Mouse (Mus musculus): ENCODE measurements at regions not wholly inside any gene's neighbourhood (a gene's known extent, or its start where the extent isn't known, plus 50 kb on each side); places are given as distances from the start of the nearest gene placed in this dataset.

GRCm38 (mm10) chr15:51285334-51285733 is 2599.4 kb upstream of the Gm7489 start:
- H3K36me3 ChIP-seq: no peaks in the 10 kb centered on the region
- WGBS: 69% methylated on average over 2 of the region's 2 CpGs
- no peak overlapping the region for H3K4me3 ChIP-seq
- H3K27me3 ChIP-seq: no peaks in the 10 kb centered on the region
- no peaks in the 10 kb centered on the region for H3K9me3 ChIP-seq
- 0 out of 2 replicates have a peak, but pooled peaks cover 2% of the 10 kb centered on the region for H3K4me1 ChIP-seq
- H3K27ac ChIP-seq: no peak overlapping the region
- ATAC-seq (ENCODE audit: low FRiP score, low read depth): no peak
- H3K4me2 ChIP-seq (replicated peaks): no peak overlapping the region
- no peak overlapping the region for H3K9ac ChIP-seq

GRCm38 (mm10) chr15:51286352-51286751 is 2598.4 kb upstream of the Gm7489 start:
- no peaks in the 10 kb centered on the region for H3K36me3 ChIP-seq
- 0 out of 2 replicates have a peak, but pooled peaks cover 2% of the 10 kb centered on the region for H3K4me1 ChIP-seq
- H3K9ac ChIP-seq: no peak overlapping the region
- ATAC-seq (ENCODE audit: low FRiP score, low read depth): no peak
- no peak overlapping the region for H3K4me2 ChIP-seq (replicated peaks)
- no peaks in the 10 kb centered on the region for H3K9me3 ChIP-seq
- H3K4me3 ChIP-seq: no peak overlapping the region
- 81% methylated on average over 3 of the region's 3 CpGs for WGBS
- H3K27me3 ChIP-seq: no peaks in the 10 kb centered on the region
- H3K27ac ChIP-seq: no peak overlapping the region

DNA sequence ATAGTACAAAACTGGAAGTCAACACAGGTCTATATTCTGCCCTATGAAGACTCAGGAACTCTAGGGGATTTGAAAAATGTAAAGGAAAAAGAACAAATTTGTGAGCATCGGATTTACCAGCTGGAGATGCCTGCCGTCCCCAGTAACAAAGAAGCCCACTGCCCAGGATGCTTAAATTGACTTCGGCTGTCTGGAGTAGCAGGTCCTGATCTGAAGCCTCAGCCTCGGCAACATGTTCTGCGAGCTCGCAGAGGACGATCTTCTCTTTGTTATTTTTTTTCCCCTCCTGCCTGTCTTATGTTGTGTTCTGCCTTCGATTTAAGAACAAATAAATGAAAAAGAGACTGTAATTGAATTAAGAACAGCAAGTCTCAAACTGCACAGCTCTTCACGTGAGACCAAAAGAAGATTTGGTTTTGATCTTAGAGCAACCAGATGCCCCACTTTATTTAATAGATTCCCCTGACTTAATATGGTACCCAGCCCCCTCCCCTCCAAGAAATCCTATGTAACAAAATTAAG is 2595.7 kb upstream of the Gm7489 start:
- no peak overlapping the region for H3K9ac ChIP-seq
- no peak overlapping the region for H3K4me3 ChIP-seq
- H3K27me3 ChIP-seq: no peaks in the 10 kb centered on the region
- peak overlapping the region; percentile 33 for H3K4me2 ChIP-seq (replicated peaks)
- no peaks in the 10 kb centered on the region for H3K36me3 ChIP-seq
- H3K4me1 ChIP-seq: 0 out of 2 replicates have a peak, but pooled peaks cover 2% of the 10 kb centered on the region
- 36% methylated on average over 9 of the region's 9 CpGs for WGBS
- ATAC-seq (ENCODE audit: low FRiP score, low read depth): no peak
- H3K9me3 ChIP-seq: no peaks in the 10 kb centered on the region
- H3K27ac ChIP-seq: no peak overlapping the region

- WGBS: 62% methylated on average over 9 of the region's 9 CpGs
- Histone ChIP-seq H3K9me3 (no peaks in the 10 kb centered on the region), H3K4me2 (replicated peaks) (peak overlapping the region; percentile 17; the same call in 1 of the 2 replicates), H3K27me3 (no peaks in the 10 kb centered on the region), H3K36me3 (no peaks in the 10 kb centered on the region), H3K9ac (no peak overlapping the region), H3K27ac (no peak overlapping the region), H3K4me3 (no peak overlapping the region), H3K4me1 (0 out of 2 replicates have a peak, but pooled peaks cover 2% of the 10 kb centered on the region)
- ATAC-seq (ENCODE audit: low FRiP score, low read depth): no peak
Observed at GRCm38 (mm10) chr15:51289916-51290315, 2594.8 kb upstream of the Gm7489 start.

DNA sequence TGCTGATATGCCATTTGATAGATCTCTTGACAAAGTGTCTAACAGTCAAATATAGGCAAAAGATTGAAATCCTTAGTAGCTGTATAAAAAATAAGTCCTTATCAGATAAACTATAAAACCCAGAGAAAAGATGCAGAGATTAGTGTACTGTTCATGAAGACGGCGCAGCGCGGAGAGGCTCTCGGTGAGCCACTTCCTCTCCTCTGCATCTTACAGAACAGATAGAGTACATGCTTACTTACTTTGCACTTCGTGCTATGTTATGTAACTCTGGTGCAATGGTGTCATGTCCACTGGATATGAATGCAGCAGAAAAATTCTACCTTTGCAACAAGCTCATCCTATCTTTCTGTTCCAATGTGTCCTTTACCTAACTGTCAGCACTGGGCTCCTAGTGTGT is 2593.5 kb upstream of the Gm7489 start:
- H3K9me3 ChIP-seq: no peaks in the 10 kb centered on the region
- 0 out of 2 replicates have a peak, but pooled peaks cover 2% of the 10 kb centered on the region for H3K4me1 ChIP-seq
- no peak overlapping the region for H3K4me3 ChIP-seq
- no peak for ATAC-seq (ENCODE audit: low FRiP score, low read depth)
- no peak overlapping the region for H3K27ac ChIP-seq
- H3K4me2 ChIP-seq (replicated peaks): no peak overlapping the region
- no peak overlapping the region for H3K9ac ChIP-seq
- 94% methylated on average over 6 of the region's 6 CpGs for whole genome bisulfite sequencing
- H3K36me3 ChIP-seq: no peaks in the 10 kb centered on the region
- no peaks in the 10 kb centered on the region for H3K27me3 ChIP-seq

DNA sequence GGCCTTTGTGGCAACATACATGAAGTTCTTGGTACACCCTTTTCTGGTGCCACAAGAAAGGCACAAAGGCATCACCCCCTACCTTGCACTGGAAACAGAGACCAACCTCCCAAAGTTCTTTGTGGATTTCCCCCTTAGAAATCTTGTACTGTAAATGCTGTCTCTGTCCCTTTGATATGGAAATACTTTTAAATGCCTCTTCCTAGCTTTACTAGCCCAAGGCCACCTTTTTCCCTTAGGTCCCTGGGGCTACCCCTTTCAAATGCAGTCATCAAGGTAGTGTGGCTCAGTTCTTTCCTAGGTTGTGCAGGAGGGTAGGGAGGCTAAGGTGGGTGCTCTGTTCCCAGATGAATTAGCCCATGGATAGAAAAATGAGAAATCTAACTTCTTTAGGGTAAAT is 2587.9 kb upstream of the Gm7489 start:
- no peaks in the 10 kb centered on the region for H3K9me3 ChIP-seq
- H3K4me3 ChIP-seq: no peak overlapping the region
- no peaks in the 10 kb centered on the region for H3K36me3 ChIP-seq
- H3K9ac ChIP-seq: no peak overlapping the region
- no peak for ATAC-seq (ENCODE audit: low FRiP score, low read depth)
- H3K4me2 ChIP-seq (replicated peaks): no peak overlapping the region
- no peaks in the 10 kb centered on the region for H3K27me3 ChIP-seq
- H3K27ac ChIP-seq: no peak overlapping the region
- no peaks in the 10 kb centered on the region for H3K4me1 ChIP-seq

DNA sequence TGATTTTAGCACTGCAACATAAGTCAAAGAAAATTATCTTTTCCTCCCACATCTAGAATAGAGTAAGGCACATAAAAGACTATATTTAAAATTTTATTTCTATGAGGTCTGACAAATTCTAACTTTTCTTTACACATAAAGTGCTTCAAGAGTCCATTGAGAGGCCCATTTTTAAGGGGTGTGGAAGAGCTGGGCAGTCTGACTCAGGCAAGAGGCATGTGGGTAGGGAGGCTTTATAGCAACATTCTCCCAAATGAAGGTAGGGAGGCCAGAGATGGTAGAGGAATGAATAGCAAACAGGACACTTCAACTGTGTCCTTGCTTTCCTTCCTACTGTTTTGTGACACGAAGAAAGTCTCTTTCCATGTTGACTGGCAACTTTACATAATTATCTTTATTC is 2566.6 kb upstream of the Gm7489 start:
- Histone ChIP-seq H3K27me3 (no peaks in the 10 kb centered on the region), H3K4me1 (peaks cover 5% of the 10 kb centered on the region; the same call in 1 of the 2 replicates), H3K27ac (no peak overlapping the region), H3K9ac (no peak overlapping the region), H3K36me3 (no peaks in the 10 kb centered on the region), H3K4me3 (no peak overlapping the region), H3K9me3 (no peaks in the 10 kb centered on the region), H3K4me2 (replicated peaks) (no peak overlapping the region)
- no peak for ATAC-seq (ENCODE audit: low FRiP score, low read depth)
- WGBS: 72% methylated on average over 1 of the region's 1 CpGs

GRCm38 (mm10) chr15:51318760-51319159 is 2565.9 kb upstream of the Gm7489 start:
- Histone ChIP-seq H3K27me3 (no peaks in the 10 kb centered on the region), H3K4me2 (replicated peaks) (no peak overlapping the region), H3K4me3 (no peak overlapping the region), H3K4me1 (peaks cover 5% of the 10 kb centered on the region; the same call in 1 of the 2 replicates), H3K9me3 (no peaks in the 10 kb centered on the region), H3K36me3 (no peaks in the 10 kb centered on the region), H3K9ac (no peak overlapping the region), H3K27ac (no peak overlapping the region)
- 71% methylated on average over 2 of the region's 2 CpGs for WGBS
- ATAC-seq (ENCODE audit: low FRiP score, low read depth): no peak

GRCm38 (mm10) chr15:51320366-51320894 is 2564.3 kb upstream of the Gm7489 start:
- ATAC-seq (ENCODE audit: low FRiP score, low read depth): no peak
- Histone ChIP-seq H3K4me3 (no peak overlapping the region), H3K4me1 (peaks cover 12% of the 10 kb centered on the region; the same call in 1 of the 2 replicates), H3K27me3 (no peaks in the 10 kb centered on the region), H3K9ac (no peak overlapping the region), H3K4me2 (replicated peaks) (no peak overlapping the region), H3K36me3 (no peaks in the 10 kb centered on the region), H3K27ac (no peak overlapping the region), H3K9me3 (no peaks in the 10 kb centered on the region)
- 66% methylated on average over 10 of the region's 10 CpGs for WGBS

DNA sequence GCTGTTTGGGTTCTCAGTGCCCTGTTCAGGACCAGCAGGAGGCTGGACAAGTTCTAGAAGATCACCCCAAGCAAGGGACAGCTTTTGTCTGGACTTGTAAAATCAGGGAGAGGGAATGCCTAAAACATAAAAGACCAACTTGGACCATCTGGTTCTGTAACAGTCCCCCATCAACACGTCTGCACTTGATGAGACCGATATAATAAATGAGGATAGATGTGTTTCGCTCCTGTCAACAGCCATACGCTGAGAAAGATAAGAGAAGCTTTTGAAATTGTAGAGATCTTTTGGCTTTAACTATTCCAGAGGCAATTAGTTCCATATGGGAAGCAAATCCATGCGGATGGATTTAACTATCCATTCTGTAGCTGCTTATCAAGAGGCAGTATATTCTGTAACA is 2561.4 kb upstream of the Gm7489 start:
- no peak overlapping the region for H3K9ac ChIP-seq
- H3K27ac ChIP-seq: no peak overlapping the region
- no peak overlapping the region for H3K4me3 ChIP-seq
- no peaks in the 10 kb centered on the region for H3K36me3 ChIP-seq
- H3K27me3 ChIP-seq: no peaks in the 10 kb centered on the region
- 18% methylated on average over 5 of the region's 5 CpGs for WGBS
- no peak for ATAC-seq (ENCODE audit: low FRiP score, low read depth)
- H3K4me2 ChIP-seq (replicated peaks): no peak overlapping the region
- H3K4me1 ChIP-seq: peaks cover 19% of the 10 kb centered on the region
- no peaks in the 10 kb centered on the region for H3K9me3 ChIP-seq

DNA sequence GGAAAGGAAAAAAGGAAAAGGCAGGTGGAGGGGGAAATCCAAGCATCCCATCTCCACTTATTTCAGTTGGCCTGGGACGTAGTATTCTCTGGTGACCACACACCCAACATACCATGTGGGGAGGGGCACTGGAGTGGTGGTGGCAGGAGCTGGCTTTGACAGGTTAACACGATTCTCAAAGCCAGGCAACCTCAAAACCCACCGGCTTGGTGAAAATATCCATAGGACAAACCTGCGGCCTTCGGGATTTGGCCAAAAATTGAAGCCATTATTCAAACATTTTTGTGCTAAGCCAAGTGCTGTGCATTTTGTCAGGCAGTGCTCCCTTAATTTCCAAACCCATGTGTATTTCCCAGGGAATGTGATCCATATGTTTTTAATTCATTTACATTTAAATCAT is 2560.5 kb upstream of the Gm7489 start:
- 24% methylated on average over 5 of the region's 5 CpGs for WGBS
- no peak overlapping the region for H3K27ac ChIP-seq
- ATAC-seq (ENCODE audit: low FRiP score, low read depth): no peak
- H3K9ac ChIP-seq: no peak overlapping the region
- H3K36me3 ChIP-seq: no peaks in the 10 kb centered on the region
- no peaks in the 10 kb centered on the region for H3K27me3 ChIP-seq
- no peak overlapping the region for H3K4me3 ChIP-seq
- no peaks in the 10 kb centered on the region for H3K9me3 ChIP-seq
- no peak overlapping the region for H3K4me2 ChIP-seq (replicated peaks)
- peaks cover 19% of the 10 kb centered on the region for H3K4me1 ChIP-seq

DNA sequence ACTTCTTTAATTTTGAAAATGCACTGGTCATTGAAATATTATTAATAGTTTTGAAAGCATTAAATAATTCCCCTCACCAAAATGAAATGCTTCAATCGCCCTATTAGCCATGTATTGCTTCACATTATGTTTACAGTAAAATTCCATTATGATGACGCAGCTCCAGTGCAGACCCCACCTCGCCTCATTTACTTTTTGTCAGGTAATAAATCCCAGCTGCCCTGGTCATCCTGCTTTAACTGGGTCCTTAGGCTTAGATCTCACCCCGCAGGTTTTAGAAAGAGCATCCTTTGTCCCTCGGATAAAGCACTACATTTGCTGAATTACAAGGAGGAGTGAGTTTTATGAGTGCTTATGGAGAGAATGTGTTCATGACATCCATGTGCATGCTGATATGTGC is 2557.0 kb upstream of the Gm7489 start:
- 22% methylated on average over 5 of the region's 5 CpGs for WGBS
- Histone ChIP-seq H3K4me3 (no peak overlapping the region), H3K36me3 (no peaks in the 10 kb centered on the region), H3K27ac (0 out of 2 replicates have a peak overlapping the region, but pooled peaks have one; percentile 15), H3K9me3 (no peaks in the 10 kb centered on the region), H3K9ac (no peak overlapping the region), H3K4me2 (replicated peaks) (no peak overlapping the region), H3K4me1 (peaks cover 24% of the 10 kb centered on the region), H3K27me3 (no peaks in the 10 kb centered on the region)
- ATAC-seq (ENCODE audit: low FRiP score, low read depth): no peak

DNA sequence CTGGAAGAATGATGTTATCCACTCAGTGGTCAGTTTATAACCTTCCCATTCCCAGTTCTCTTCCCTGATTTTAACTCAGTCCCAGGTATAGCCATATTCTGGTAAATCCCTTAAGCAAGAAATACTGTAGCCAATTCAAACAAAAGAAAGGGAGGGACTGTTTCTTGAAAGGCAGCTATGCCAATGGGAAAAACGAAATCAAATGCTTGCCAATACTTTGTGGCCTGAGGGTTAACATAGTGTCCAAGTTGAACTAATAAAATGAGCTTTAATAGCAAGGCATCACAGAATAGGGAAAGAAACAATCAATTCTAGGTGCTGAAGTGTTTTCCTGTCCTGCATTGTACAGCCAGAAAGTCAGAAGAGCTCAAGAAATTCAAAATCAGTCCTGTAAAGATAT is 2548.3 kb upstream of the Gm7489 start:
- Histone ChIP-seq H3K9me3 (no peaks in the 10 kb centered on the region), H3K27ac (no peak overlapping the region), H3K27me3 (no peaks in the 10 kb centered on the region), H3K9ac (no peak overlapping the region), H3K4me3 (no peak overlapping the region), H3K36me3 (no peaks in the 10 kb centered on the region), H3K4me2 (replicated peaks) (no peak overlapping the region), H3K4me1 (peaks cover 5% of the 10 kb centered on the region; the same call in 1 of the 2 replicates)
- no peak for ATAC-seq (ENCODE audit: low FRiP score, low read depth)
- WGBS: 44% methylated on average over 1 of the region's 1 CpGs

Data from limb, embryonic 13.5 days (tissue).